Mouse (Mus musculus) liver, postnatal 0 days (tissue): ENCODE measurements around the gene Ak5.

Source experiments
- CTCF ChIP-seq: sonication (generic); IDR thresholded peaks from 2 replicates; pipeline ENCODE4 v1.5.1; 2016; ENCODE audit warnings: antibody characterized with exemption, low read depth
- EP300 ChIP-seq: IDR thresholded peaks from 2 replicates; pipeline ENCODE4 v1.6.1; 2016; ENCODE audit warnings: antibody characterized with exemption, low read depth, mild to moderate bottlenecking

GRCm38 (mm10) chr3:152444114-152444513, 224.0 kb downstream of the Ak5 start:
- TF ChIP-seq CTCF (no peak), EP300 (no peak)
